Mouse (Mus musculus) megakaryocyte, embryonic 14.5 days (primary cell): ENCODE results near the gene Sept9.

ENCODE experiments used
- FLI1 ChIP-seq: IDR thresholded peaks from 2 replicates; pipeline ENCODE4 v1.6.1; 2012; ENCODE audit warnings: low read length, inconsistent platforms, mixed read lengths
- GATA1 ChIP-seq: IDR thresholded peaks from 3 replicates; pipeline ENCODE4 v1.6.1; 2012; ENCODE audit warnings: mixed read lengths, low read length, inconsistent platforms, borderline replicate concordance

GRCm38 (mm10) chr11:117232886-117233458 is 33.5 kb downstream of the Sept9 start:
- TF ChIP-seq GATA1, result no peak
- TF ChIP-seq FLI1, result no peak
